Mouse (Mus musculus) retina, adult 2 months (tissue): ENCODE results near the gene Awat1.

ENCODE experiments used
- DNase-seq: peaks from one replicate; pipeline ENCODE4 v3.0.0-alpha.2; 2012; ENCODE audit warnings: low read depth, low spot score

Gene Awat1

DNA sequence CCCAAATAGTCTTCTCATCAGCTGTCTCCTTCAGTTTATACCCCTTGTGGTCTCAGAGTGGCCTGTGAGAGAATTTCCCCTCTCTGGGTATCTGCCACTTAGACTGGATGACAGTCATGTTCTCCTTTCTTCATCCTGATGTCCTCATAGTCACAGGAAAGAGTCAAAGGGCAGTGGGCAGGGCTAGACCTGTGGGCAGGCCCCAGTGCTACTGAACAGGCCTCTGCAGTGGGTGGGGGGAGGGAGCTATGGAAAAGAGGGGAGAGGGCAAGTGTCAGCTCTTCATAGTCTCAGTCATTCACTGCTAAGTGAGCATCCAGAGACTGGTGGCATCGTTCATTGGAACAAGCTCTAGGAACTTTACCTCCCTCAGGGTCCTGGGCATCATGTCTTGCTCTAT lies at the start of gene Awat1:
TSS of gene Awat1 (plus strand) at position 301 of the 400 bp plus-strand sequence.
- no peak for DNase-seq

DNA sequence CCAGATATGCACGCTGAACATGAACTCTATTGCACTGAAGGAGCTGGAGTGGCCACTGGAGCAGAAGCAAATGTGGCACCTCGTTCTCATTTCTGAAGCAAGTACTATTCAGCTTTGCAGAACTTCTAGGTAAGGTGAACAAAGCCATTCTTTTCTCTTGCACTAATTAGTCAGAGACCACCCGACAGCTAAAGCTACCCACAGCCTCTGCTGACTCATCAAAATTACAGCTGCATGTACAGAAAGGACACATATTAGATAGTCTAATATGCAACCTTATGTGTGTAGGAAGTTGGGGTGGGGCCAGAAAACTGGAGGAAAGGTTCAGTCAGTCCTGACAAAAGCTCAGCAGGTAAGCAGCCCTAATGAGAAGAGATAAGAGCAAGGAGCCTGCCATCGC lies 47.6 kb upstream of the Awat1 start, which contains the start of gene Dgat2l6:
TSS of gene Dgat2l6 (plus strand) at position 368 of the 400 bp plus-strand sequence.
- no peak for DNase-seq

DNA sequence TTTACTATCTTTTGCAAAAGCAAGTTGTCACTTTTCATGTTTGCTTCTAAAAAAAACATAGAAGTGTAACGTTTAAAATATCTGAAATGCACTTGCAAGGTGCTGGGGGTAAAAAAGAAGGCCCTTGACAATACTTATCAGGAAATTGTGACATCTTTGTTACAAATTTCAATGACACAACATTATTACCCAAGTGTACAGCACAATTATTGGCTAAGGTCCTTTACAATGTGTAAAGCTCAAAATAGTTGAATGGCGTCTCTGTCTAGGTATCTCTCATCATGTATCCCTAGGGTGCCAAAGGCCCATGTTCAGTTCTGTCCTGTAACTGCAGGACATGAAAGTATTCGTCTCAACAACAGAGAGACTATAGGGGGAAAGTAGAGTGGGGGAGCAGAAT lies 16.0 kb upstream of the Awat1 start:
- no peak for DNase-seq

DNA sequence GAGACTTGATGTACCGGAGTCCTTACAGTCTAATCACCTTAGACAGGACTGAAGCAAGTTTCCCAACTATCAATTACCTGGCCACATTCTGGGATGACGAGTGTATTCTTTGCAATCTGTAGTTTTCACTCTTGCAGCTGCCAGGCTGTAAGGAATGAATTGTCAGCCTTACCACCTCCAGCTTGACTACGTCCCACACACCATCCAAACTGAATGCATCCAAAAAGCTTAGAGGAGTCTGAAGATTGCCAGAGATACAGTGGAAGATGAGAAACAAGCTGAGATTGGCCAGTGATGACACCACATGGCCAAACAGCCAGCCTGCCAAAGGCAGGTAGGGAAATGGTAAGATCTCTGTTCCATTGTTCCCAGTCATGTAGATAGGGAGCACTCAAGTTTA lies 6.4 kb upstream of the Awat1 start:
- no peak for DNase-seq

GRCm38 (mm10) chrX:100594791-100595190 lies 22.7 kb downstream of the Awat1 start, which contains the start of gene P2ry4:
TSS of gene P2ry4 (minus strand) at chrX:100594869.
- DNase-seq, result no peak

DNA sequence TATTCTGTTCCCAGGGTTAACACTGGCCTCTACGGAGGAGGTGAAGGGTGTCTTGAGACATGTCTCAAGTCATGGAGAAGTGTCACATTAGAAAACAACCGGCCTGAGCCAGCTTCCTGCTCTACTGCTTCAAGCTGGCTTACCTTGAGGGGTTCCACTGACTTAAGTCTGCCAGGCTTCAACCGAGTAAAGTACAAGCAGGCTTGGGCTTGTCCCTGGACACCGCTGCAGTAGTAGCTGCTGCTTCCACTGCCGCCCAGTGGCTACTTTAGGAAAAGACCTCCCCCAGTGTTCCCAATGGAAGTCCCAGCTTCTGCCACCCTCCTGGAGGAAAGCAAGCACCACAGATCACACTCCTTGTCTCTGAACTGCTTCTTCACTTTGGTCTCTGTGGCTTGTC lies 25.4 kb downstream of the Awat1 start:
- DNase-seq, result no peak

DNA sequence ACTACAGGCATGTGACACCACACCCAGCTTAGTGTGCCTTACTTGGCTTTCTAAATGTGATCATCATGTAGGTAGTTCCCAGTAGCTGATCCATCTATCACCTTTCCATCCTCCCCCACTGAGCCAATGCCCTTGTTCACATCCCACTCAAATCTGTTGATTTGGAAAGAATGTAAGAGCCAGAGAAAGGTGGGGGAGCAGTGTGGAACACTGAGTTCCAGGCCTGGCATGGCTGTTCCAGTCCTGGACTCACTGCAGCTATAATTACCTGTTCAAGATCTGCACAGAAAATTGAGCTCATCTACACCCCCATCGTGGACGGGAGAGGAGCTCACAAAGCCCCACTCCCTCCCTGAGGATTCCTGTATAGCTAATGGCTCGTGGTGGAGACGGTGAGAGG lies 27.7 kb downstream of the Awat1 start:
- DNase-seq, result no peak

DNA sequence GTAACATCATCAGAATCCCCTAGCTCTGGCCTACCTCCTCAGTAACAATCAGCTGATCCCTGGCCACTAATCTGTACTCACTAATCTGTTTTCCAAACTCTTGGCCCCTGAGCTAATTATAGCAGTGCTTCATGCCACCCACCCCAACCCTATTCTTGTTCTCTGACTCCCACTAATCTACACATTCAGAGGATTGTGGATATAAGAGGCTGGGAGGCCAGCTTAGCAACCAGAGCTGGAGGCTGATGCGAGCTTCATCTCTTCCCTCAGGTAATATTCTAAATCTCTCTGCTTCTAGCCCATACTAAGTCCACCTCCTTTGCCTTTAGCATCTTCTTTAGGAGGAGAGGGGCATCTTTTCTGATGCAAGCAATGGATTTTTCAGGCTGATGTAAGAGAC lies 33.3 kb downstream of the Awat1 start, which contains the start of gene Arr3:
TSS of gene Arr3 (plus strand) at position 184 of the 400 bp plus-strand sequence.
- DNase-seq, result peak; percentile 33

DNA sequence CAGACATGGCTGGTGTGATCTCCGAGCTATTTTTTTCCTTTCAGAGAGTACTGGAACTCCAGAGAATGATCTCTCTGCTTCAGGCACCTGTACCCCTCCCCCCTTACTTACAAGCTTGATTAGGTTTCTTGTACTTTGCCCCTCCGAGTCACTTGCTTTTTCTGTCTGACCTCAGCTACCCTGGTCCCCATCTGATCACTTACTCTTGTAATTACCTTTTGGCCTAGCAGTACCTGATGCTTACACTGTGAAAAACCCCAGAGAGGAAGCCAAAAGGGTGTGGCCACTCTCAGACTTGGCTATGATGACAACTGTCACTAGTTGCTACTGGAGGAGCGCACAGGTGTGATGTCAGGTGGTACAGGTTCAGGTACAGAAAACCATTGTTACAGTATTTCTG lies 46.4 kb downstream of the Awat1 start:
- no peak for DNase-seq

GRCm38 (mm10) chrX:100621366-100621765 lies 49.3 kb downstream of the Awat1 start:
- no peak for DNase-seq

GRCm38 (mm10) chrX:100624242-100624641 lies 52.2 kb downstream of the Awat1 start:
- no peak for DNase-seq

- no peak for DNase-seq
These were observed 53.1 kb downstream of the Awat1 start for GRCm38 (mm10) chrX:100625146-100625545.

- no peak for DNase-seq
These were observed 53.4 kb downstream of the Awat1 start, which contains the start of gene Kif4 for GRCm38 (mm10) chrX:100625546-100625801. TSS of gene Kif4 (plus strand) at chrX:100625737.

GRCm38 (mm10) chrX:100625802-100626793 lies 54.0 kb downstream of the Awat1 start, which contains the start of gene Pdzd11:
TSS of gene Pdzd11 (minus strand) at chrX:100626568.
- peak; percentile 70 for DNase-seq
